Mouse (Mus musculus) kidney, postnatal 4 days (tissue): ENCODE data around the gene Lcn11.

Experiments
- DNase-seq, 2 experiments: peaks; one replicate each; pipeline ENCODE4 v3.0.0; 2021; ENCODE audit warnings: mixed read lengths in 2 of 2

Lcn11 gene

DNA sequence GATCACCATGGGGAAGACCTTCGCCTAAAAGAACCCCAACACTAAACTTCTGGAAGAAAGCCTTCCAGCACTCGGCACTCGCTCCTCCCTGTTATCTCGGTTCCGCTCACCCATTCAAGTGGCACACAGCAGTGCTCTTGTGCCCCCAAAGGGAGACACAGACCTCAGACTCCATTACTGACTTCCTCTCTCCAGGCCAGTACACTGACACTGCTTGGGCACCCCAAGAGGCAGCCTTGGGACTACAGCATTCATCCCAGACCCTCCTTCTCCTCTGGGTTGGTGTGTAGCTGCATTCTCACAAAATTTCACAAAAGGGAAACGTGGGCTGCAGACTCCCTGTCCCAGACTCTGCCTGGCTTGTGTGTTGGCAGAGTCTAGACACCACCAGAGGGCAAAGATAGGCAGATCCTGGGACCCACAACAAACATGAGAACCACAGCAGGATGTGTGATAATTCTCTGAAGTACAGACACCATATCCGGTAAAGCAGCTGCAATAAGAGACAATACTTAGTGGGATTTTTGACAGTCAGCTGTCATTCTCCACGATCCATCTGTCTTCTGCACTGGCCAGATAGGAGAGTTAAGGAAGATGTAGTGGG, 51.6 kb downstream of the Lcn11 start:
- DNase-seq: no peak
